Mouse (Mus musculus): ENCODE results near the gene Ddx39b.
A peak's percentile ranks its signal among the peaks of the same experiment; 100 is the strongest.

Ddx39b gene

GRCm38 (mm10) chr17:35204494-35205379 is 36.8 kb upstream of the Ddx39b start, which contains the start of gene Lta:
TSS of gene Lta (minus strand) at chr17:35205351.
- H3K27me3 ChIP-seq (ENCODE audit: control insufficient read depth, insufficient read depth, low read length, poor library complexity, severe bottlenecking): no peaks in the 10 kb centered on the region
- peak; percentile 82 for DNase-seq (ENCODE audit: low read depth, low spot score)
- peaks cover 4% of the 10 kb centered on the region; the same call in 1 of the 2 replicates for H3K36me3 ChIP-seq (ENCODE audit: control insufficient read depth, insufficient read depth, low read length, poor library complexity, severe bottlenecking)

GRCm38 (mm10) chr17:35205380-35205769 is 36.2 kb upstream of the Ddx39b start:
- Histone ChIP-seq H3K27me3 (ENCODE audit: control insufficient read depth, insufficient read depth, low read length, poor library complexity, severe bottlenecking) (no peaks in the 10 kb centered on the region), H3K36me3 (ENCODE audit: control insufficient read depth, insufficient read depth, low read length, poor library complexity, severe bottlenecking) (no peaks in the 10 kb centered on the region)
- peak; percentile 58 for DNase-seq (ENCODE audit: low read depth, low spot score)

- peak; percentile 89 for DNase-seq (ENCODE audit: low read depth, low spot score)
- no peaks in the 10 kb centered on the region for H3K27me3 ChIP-seq (ENCODE audit: control insufficient read depth, insufficient read depth, low read length, poor library complexity, severe bottlenecking)
- H3K36me3 ChIP-seq (ENCODE audit: control insufficient read depth, insufficient read depth, low read length, poor library complexity, severe bottlenecking): no peaks in the 10 kb centered on the region
Measured at GRCm38 (mm10) chr17:35209785-35210535, 31.6 kb upstream of the Ddx39b start.

- H3K27me3 ChIP-seq (ENCODE audit: control insufficient read depth, insufficient read depth, low read length, poor library complexity, severe bottlenecking): no peaks in the 10 kb centered on the region
- no peak for DNase-seq (ENCODE audit: low read depth, low spot score)
- no peaks in the 10 kb centered on the region for H3K36me3 ChIP-seq (ENCODE audit: control insufficient read depth, insufficient read depth, low read length, poor library complexity, severe bottlenecking)
Measured at GRCm38 (mm10) chr17:35210593-35210992, 31.0 kb upstream of the Ddx39b start.

GRCm38 (mm10) chr17:35213071-35213470 is 28.5 kb upstream of the Ddx39b start:
- DNase-seq (ENCODE audit: low read depth, low spot score): no peak
- H3K36me3 ChIP-seq (ENCODE audit: control insufficient read depth, insufficient read depth, low read length, poor library complexity, severe bottlenecking): no peaks in the 10 kb centered on the region
- H3K27me3 ChIP-seq (ENCODE audit: control insufficient read depth, insufficient read depth, low read length, poor library complexity, severe bottlenecking): no peaks in the 10 kb centered on the region

- H3K36me3 ChIP-seq (ENCODE audit: control insufficient read depth, insufficient read depth, low read length, poor library complexity, severe bottlenecking): no peaks in the 10 kb centered on the region; the same call in 1 of the 2 replicates
- DNase-seq (ENCODE audit: low read depth, low spot score): peak; percentile 88
- no peaks in the 10 kb centered on the region for H3K27me3 ChIP-seq (ENCODE audit: control insufficient read depth, insufficient read depth, low read length, poor library complexity, severe bottlenecking)
Measured at GRCm38 (mm10) chr17:35218516-35219193, 22.9 kb upstream of the Ddx39b start.

- no peaks in the 10 kb centered on the region for H3K27me3 ChIP-seq (ENCODE audit: control insufficient read depth, insufficient read depth, low read length, poor library complexity, severe bottlenecking)
- peak; percentile 61 for DNase-seq (ENCODE audit: low read depth, low spot score)
Measured at GRCm38 (mm10) chr17:35219601-35220041, 21.9 kb upstream of the Ddx39b start.

GRCm38 (mm10) chr17:35220156-35220952 is 21.2 kb upstream of the Ddx39b start, which contains the start of gene Gm16181:
TSS of gene Gm16181 (plus strand) at chr17:35220834.
- Histone ChIP-seq H3K27me3 (ENCODE audit: control insufficient read depth, insufficient read depth, low read length, poor library complexity, severe bottlenecking) (no peaks in the 10 kb centered on the region), H3K36me3 (ENCODE audit: control insufficient read depth, insufficient read depth, low read length, poor library complexity, severe bottlenecking) (no peaks in the 10 kb centered on the region; the same call in 1 of the 2 replicates)
- no peak for DNase-seq (ENCODE audit: low read depth, low spot score)

More at GRCm38 (mm10) chr17:35219601-35220041, 21.9 kb upstream of the Ddx39b start:
- no peaks in the 10 kb centered on the region; the same call in 1 of the 2 replicates for H3K36me3 ChIP-seq (ENCODE audit: control insufficient read depth, insufficient read depth, low read length, poor library complexity, severe bottlenecking)

- no peaks in the 10 kb centered on the region for H3K27me3 ChIP-seq (ENCODE audit: control insufficient read depth, insufficient read depth, low read length, poor library complexity, severe bottlenecking)
- no peak for DNase-seq (ENCODE audit: low read depth, low spot score)
- no peaks in the 10 kb centered on the region; the same call in 1 of the 2 replicates for H3K36me3 ChIP-seq (ENCODE audit: control insufficient read depth, insufficient read depth, low read length, poor library complexity, severe bottlenecking)
Measured at GRCm38 (mm10) chr17:35222299-35222698, 19.2 kb upstream of the Ddx39b start.

GRCm38 (mm10) chr17:35224641-35225040 is 16.9 kb upstream of the Ddx39b start:
- Histone ChIP-seq H3K36me3 (ENCODE audit: control insufficient read depth, insufficient read depth, low read length, poor library complexity, severe bottlenecking) (peaks cover 4% of the 10 kb centered on the region; the same call in 1 of the 2 replicates), H3K27me3 (ENCODE audit: control insufficient read depth, insufficient read depth, low read length, poor library complexity, severe bottlenecking) (no peaks in the 10 kb centered on the region)
- no peak for DNase-seq (ENCODE audit: low read depth, low spot score)

- DNase-seq (ENCODE audit: low read depth, low spot score): no peak
- Histone ChIP-seq H3K27me3 (ENCODE audit: control insufficient read depth, insufficient read depth, low read length, poor library complexity, severe bottlenecking) (no peaks in the 10 kb centered on the region), H3K36me3 (ENCODE audit: control insufficient read depth, insufficient read depth, low read length, poor library complexity, severe bottlenecking) (peaks cover 4% of the 10 kb centered on the region; the same call in 1 of the 2 replicates)
Measured at GRCm38 (mm10) chr17:35225456-35225855, 16.1 kb upstream of the Ddx39b start.

GRCm38 (mm10) chr17:35226561-35227046 is 14.9 kb upstream of the Ddx39b start:
- H3K27me3 ChIP-seq (ENCODE audit: control insufficient read depth, insufficient read depth, low read length, poor library complexity, severe bottlenecking): no peaks in the 10 kb centered on the region
- no peak for DNase-seq (ENCODE audit: low read depth, low spot score)
- peaks cover 8% of the 10 kb centered on the region for H3K36me3 ChIP-seq (ENCODE audit: control insufficient read depth, insufficient read depth, low read length, poor library complexity, severe bottlenecking)

GRCm38 (mm10) chr17:35231022-35231421 is 10.5 kb upstream of the Ddx39b start:
- no peak for DNase-seq (ENCODE audit: low read depth, low spot score)
- peaks cover 8% of the 10 kb centered on the region for H3K36me3 ChIP-seq (ENCODE audit: control insufficient read depth, insufficient read depth, low read length, poor library complexity, severe bottlenecking)
- H3K27me3 ChIP-seq (ENCODE audit: control insufficient read depth, insufficient read depth, low read length, poor library complexity, severe bottlenecking): no peaks in the 10 kb centered on the region
